Mouse (Mus musculus): ENCODE data around the gene Nr2c2. TPM values are rescaled to one million over a fixed set of nuclear protein-coding genes. Genes with fewer than 3 reads are reported as not detected.
A peak's percentile ranks its signal among the peaks of the same experiment; 100 is the strongest.
"Not testable (repeated sequence)": the region's sequence is repeated elsewhere in the genome, so short reads cannot be mapped to it uniquely, and the experiment has no call there.

The Nr2c2 gene
- 35.9 and 42.7 TPM in 2 replicates for total RNA-seq (2021)
- long read RNA-seq, experiment 1, full-length matches to known transcripts, result 2 of 6 reads
- long read RNA-seq, experiment 1, partial matches to known transcripts, result 0 of 6 reads
- long read RNA-seq, experiment 1, other reads (novel, unspliced or antisense), result 4 of 6 reads
- long read RNA-seq, experiment 2, partial matches to known transcripts, result 2 of 6 reads
- long read RNA-seq, experiment 2, other reads (novel, unspliced or antisense), result 4 of 6 reads

DNA sequence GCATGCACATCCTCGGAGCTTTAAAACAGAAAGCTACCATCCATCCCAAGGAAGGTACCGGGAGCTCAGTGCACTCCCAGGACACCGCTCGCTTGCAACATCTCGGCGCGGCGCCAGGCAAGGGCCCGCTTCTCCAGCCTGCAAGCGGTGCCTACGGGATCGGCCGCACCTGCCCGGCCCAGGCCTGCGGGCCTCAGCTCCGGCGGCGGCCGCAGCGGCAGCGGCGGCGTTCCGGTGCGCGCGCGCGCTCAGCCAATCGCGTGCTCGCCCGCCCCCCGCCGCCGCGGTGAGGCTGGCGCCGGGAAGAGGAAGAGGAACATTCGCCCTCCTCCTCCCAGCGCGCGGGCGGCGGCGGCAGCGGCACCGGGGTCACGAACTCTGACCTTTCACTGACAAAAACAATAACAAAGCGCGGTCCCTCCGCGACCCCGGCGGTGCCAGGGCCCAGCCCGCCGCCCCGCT, at the start of gene Nr2c2:
Gene Nr2c2, plus strand, starts transcription at position 261 of the 462 bp plus-strand sequence.
- DNase-seq, result peak; percentile 93

DNA sequence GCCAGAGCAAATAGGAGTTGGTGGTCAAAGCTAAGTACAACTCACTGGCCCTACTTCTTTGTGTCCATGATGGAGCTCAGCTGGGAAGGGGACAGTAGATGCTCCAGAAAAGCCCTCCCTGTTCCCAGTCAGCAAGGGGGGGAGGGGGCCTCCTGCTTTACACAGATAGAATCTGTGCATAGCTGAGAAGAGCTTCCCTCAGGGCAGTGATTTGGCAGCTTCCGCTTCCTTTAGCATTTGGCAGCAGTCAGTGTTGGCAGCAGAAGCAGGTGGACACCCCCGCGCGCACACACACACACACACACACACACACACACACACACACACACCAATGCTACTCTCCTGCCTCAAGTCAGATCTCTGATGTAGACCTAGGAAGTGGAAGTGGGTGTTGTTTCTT, 49.1 kb upstream of the Nr2c2 start:
- peak; percentile 68 for DNase-seq

DNA sequence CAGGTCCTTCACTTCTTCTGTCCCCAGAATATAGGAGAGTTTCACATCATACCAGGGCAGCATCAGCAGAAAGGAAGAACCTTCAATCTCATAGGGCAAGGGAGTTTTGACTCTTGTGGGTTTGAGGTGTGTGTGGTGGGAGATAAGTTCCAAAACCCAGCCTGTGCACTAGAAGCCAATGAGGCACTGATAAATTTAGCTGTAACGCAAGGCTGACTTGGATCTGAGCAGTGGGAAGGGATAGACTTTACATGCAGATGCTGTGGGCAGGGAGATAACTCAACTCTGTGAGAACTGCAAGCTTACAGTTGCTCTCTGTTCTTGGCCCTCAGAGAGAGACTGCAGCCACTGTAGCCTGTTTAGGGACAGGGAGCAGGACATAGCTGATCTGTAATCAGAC, 48.3 kb upstream of the Nr2c2 start:
- no peak for DNase-seq

DNA sequence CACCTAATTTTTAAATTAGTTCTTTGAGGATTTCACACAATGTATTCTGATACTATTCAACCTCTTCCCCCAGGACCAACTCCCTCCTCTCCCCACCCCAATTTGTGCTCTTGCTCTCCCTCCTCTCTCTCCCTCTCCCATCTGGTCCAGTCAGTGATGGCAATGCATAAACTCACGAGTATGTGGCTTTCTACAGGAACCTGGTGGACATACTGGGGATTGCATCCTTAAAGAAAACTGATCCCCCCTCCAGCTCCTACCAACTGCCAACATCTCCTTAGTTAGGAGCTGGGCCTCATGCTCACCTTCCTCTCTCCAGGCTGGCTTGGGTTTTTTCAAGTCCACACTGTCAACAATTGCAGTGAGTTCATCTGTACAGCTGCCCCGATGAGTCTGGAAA, 33.4 kb upstream of the Nr2c2 start:
- no peak for DNase-seq

DNA sequence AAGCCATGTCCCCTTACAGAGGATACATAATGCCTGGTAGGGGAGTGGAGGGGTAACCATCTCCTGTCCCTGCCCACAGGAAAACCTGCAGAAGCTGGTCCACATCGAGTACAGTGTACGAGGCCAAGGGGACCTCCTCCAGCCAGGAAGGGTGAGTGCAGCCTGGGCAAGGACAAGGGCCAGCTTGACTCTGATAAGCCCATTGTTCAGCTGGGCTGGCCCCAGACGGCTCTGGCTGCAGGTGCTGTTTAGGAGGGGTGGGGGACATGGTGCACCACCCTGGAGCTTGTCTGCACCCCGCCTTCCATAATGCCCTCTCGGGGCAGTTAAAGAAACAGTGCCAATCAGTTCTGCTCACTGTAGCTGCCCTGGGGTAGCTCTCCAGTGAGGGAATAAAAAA, 29.5 kb upstream of the Nr2c2 start:
- DNase-seq, result no peak

DNA sequence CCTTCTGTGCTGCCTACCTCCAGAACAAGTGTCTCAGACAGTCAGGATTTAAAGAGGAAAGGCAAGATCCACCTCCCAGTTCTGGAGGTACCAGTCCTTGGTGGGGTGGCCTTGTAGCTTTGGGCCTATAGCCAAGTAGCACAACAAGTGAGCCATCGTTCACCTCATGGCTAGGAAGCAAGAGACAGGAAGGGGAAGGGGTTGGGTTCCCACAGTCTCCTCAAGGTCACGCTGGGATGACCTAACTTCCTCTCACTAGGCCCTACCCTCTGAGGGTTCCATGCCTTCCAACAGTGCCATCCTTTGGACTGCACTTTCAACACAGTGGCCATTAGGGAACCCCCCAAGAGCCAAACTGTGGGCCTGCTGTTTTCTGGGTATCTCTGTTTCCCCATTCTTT, 27.7 kb upstream of the Nr2c2 start:
- peak; percentile 66 for DNase-seq

DNA sequence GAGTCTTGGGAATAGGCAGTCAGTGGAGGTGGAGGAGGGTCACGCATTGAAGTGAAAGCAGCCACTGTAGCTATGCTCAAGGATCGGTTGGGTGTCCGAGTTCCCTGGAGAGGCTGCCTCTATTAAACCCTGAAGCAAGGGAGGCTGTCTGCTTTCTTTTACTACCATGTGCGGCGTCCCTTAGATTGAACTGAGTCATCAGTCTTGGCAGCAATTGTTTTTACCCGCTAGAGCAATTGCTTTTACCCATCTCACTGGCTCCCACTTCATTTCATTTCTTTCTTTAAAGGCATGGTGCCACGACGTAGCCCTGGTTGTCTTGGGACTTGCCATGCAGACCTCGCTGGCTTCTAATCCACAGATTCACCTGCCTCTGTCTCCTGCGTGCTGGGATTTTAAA, 27.1 kb upstream of the Nr2c2 start:
- peak; percentile 28 for DNase-seq

DNA sequence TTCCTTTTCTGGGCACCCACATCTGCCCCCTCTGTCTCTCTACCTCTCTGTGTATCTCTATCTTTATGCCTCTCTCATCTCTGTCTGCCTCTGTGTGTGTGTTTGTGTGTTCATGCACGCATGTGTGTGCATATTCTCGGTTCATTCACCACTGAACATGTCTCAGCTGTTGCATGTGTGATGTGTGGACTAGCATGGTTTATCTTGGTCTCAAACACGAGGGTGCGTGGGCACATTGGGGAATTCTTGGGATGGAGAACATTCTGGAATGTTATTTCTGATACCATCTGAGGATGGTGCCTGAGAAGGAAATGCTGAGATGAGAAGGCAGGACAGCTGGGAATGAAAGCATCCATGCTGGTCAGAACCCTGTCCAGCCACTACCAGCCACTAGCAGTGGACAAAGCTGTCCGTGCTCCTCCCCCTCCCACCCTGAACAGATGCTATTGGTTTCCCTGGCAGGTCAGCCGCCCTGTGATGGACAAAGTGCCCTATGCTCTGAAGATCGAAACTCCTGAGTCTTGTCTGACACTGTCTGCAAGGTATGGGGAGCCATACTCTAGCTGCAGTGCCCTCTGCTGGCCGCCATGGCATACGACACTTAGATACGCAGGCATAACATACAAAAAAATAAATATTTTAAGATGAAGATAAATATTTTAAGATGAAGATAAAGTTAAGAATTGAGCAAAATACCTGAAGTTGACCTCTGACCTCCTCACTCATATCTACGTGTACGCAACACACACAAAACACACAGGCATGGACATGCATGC, 25.3 kb upstream of the Nr2c2 start:
- DNase-seq, result peak; percentile 71

DNA sequence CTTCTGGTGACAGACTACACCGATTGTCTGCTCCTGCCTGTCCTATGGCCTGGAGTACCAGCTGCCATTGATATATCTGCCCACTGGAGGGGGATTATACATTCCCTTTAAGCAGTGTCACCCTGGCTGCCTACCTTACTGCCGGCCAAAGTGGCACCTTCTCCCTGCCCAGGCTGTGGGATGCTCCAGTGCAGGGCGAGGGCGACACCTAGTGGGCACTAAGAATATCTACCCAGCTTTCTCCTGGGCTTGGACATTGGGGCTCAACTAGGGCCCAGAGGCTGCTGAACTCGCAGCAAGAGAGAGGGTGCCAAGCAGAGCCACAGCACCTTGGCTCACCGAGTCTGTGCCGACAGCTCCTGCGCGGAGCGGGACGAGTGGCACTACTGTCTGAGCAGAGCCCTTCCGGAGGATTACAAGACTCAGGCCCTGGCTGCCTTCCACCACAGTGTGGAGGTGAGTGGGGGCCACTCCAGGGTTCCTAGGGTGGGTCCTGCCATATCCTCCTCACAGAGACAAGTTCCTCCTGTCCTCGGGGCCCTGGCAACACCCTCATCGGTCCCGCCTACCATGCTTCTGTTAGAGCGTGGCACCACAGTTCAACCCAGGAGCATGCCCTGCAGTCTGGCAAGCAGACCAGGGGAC, 23.9 kb upstream of the Nr2c2 start:
- DNase-seq, result peak; percentile 89

DNA sequence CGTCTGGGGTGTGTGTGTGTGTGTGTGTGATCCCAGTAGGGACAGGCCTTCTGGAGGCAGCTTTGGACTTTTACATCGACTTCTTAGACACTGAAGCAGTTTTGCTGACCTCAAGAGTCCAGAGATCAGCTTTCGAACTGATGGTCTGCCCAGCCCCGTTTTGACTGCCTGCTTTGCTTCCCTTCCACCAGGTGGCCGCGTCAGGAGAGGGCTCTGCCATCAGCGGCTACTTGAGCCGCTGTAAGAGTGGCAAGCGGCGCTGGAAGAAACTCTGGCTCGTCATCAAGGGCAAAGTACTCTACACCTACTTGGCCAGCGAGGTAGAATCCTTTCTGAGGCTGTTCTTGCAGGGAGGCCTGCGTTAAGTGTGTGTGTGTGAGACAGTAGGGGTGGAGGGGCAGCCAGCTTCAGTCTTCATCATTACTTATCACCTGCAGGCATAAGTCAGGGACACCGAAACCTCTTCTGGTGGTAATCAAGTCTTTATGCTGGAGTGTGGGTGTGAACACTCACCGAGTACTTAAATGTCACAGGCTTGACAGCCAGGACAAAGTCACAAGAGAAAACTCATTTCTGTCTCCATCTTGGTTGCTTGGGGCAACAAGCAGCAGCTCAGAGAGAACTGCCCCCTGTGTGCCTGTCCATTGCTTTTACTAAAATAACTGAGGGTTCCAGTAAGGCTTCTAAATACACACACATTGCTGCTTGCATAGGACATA, 19.9 kb upstream of the Nr2c2 start:
- no peak for DNase-seq

DNA sequence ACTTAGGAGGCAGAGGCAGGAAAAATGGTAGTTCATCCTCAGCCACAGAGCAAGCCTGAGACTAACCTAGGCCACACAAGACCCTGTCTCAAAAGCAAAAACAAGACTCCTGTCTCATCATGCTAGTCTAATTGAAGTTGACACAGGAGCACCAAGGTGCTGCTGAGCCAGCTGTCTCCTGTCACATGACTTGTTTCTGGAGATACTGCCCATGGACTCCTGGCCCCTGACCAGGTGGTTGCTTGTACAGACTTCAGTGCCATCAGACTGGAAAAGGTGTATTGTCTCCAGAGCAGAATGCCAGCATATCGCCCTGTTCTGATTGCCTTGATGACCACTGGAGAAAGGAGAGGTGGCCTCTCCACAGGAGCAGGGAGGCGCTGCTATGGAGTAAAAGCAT, 10.5 kb upstream of the Nr2c2 start:
- no peak for DNase-seq

DNA sequence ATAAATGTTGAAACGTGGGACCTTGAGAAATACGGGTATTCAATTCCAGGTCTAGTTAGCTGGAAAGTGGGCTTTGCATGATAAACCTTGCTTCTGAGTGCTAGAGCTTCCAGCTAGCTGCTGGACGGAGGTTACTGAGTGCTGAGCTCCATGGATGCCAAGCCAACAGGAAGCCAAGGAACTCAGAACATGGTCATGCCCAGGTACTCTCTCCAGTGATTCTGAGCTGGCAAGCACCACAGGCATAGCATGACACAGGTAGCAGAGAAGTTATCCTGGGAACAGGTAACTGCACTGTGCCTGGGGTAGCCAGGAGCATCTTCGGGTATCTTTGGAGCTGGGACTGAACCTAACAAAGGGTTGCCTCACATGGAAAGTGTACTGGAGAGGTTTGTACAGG, 8.4 kb upstream of the Nr2c2 start:
- no peak for DNase-seq

DNA sequence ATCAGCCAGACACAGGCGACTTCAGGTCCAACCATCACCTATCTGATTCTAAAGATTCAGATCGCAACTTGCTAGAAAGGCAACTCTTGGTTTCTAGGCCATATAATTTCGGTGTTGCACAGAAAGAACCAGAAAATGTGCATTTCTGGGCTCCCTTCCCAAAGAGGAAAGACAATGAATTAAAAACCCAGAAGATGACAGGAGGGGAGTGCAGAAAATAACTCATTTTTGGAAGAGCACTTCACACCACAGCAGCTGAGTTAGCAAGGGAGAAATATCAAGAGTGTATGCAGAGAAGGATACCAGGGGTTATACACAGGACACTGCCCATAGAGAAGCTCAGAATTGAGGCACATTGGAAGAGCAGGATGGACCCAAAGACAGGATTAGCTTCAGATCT, 6.3 kb upstream of the Nr2c2 start:
- DNase-seq, result no peak

DNA sequence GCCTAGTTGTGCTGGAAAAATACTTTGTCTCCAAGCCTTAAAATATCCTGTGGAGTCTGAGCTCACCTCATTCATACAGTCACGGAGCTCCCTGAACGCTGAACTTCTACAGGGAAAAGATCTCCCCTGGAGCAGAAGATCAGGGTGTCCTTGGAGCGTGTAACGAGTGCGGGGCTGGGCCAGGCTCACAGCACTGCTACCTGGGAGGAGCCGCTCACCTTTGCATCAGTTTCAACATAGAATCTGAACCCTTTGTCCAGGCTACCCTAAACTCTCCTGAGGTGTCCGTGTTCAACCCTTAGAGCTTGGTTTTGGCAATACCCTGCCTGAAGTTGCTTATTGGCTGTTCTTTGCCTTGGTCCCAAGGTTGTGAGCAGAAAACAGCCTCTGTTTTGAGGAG, 2.0 kb upstream of the Nr2c2 start:
- not testable (repeated sequence) for DNase-seq

DNA sequence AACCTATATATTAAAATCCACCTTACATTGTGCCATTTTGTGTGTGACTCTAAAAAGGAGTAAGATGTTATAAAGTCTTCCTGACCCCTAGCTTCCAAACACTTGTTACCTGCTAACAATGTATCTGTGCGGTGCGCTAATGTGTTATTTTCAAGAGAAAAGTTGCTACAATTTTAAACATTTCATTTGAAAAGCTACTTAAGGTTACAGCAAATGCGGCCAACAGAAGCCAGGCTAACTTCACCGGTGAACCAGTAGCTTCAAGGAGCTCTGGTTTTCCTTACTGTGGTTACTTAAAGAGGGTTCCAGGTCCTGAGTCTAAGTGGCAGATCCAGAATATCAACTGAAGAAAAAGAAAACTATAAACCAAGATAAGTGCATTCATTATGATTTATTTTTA, 1.2 kb upstream of the Nr2c2 start:
- no peak for DNase-seq

DNA sequence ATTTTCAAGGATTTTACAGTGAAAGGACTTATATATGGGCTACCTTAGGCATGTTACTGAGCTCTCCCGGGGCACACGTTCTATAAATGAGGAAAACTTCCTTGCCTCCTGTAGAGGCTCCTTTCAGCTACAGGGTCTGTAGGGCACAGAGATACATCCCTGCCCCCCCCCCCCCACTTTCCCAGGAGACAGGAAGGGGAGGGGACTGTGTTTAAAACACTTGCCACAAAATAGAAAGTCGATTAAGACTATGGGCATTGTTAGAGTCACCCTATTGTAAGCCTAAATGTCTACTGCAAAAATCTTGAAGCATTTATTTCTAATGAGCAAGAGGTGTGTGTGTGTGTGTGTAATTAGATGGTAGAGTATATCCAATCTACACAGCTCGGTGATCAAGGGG, 693 bp upstream of the Nr2c2 start:
- DNase-seq, result no peak

DNA sequence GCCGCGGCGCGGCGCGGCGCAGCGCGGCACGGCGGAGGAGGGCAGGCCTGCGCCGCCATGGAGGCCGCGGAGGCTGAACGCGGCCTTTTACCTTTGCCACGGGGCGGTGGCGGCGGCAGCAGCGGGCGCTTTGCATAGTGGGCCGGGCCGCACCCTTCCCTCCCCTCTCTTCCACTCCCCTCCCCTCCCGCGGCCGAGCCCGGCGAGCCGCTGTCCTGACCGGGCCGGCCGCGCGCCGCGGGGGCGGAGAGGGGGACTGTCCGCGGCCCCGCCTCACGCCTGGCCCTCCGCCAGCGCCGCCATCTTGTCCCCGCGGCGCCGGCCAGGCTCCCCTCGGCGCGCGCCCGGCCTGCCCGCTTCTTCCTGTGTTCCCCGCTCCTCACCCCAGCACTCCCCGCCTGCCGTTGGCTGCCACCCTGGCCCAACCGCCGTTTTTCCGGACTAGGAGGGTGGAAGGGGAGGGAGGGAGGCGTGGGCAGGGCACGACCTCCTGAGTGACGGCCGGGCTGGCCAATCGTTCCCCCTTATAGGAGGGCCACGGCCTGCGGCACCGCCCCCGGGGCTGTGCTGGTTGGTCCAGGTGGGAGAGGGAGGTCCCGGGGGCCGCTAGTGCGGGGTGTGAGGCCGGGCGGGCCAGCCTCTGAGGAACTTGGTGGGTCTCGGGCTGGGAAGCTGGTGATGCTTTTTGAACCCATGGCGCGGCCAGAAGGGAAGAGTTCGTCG, 738 bp downstream of the Nr2c2 start:
- peak; percentile 100 for DNase-seq

DNA sequence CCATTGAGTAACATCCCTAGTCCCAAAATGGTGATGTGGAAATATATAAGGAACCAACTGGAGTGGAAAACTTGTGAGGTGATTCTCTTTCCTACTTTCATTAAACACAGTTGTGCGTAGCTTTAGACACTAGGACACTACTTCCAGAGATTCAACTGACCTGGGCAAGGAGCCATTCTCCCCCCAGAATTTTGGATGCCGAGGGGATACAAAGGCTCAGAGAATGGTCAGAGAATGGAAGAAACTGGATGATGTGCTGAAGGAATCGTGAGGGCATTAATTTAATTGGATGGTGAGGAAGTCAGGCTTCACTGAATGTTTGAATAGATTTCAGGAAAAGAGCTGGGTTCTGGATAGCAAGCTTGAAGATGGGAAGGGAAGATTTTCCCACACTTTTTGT, 1.5 kb downstream of the Nr2c2 start:
- DNase-seq, result no peak

DNA sequence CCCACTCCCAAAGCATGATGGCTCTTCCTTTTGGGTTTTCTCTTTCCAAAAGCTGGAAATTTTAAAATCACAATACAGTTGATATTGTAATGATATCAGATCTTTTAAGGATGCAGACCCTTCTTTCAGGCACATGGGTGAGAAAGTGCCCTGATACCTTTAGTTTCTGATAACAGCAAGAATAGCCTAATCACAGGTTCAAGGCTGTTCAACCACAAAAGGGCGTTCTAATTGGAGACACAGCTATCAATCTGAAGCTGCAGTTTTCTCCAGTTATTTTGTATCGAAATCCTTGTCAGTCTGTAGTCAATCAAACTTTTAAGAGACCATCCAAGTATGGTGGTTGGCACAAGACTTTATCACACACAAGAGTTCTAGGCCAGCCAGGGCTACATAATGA, 2.7 kb downstream of the Nr2c2 start:
- DNase-seq, result no peak

DNA sequence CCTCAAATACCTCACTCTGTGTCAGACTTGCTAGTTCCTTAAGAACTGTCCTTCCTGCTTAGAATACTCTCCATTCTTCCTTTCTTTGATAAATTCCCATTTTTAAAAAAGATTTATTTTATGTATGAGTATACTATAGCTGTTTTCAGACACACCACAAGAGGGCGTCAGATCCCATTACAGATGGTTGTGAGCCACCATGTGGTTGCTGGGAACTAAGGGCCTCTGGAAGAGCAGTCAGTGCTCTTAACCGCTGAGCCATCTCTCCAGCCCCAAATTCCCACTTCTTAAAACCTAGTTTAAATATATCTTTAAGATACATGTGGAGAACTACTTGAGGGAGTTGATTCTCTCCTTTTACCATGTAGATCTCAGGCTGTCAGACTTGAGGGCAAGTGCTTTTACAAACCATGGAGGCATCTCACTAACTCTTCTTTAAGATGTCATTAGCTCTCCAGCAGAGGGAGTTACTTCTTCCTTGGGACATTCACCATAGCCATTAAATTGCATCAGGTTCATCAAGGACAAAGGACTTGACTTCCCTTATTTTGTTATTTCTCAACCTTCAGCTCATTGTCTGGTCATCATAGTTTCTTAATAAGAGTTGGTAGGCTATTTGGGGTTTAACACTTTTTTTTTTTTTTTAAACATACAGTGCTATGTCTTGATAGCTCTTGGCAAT, 9.6 kb downstream of the Nr2c2 start:
- no peak for DNase-seq

DNA sequence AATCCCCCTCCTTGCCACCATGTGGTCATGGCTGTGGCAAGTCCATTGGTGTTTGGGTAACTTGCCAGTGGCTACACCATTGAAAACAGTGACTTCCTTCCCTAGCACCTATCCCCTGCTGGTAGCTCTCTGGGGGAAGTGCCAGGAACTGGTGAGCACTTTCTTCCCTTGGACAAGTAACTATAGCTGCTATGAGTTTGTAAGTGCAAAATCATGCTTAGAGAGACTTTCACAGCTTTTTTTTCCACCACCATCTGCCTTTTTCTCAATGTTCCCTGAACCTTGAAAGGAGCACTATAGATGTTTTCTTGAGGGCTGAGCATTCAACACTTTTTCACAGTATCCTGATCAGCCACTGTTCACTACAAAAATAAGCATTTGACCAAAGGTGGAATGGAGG, 33.4 kb downstream of the Nr2c2 start:
- DNase-seq, result no peak

All from adrenal gland, postnatal 14 days (tissue).